Mouse (Mus musculus) c-Kit-positive CD71-positive TER-119-negative erythroid progenitor cells, embryonic 14.5 days (primary cell): ENCODE data around the gene Cul3.

ENCODE experiments used
- DNase-seq: peaks from one replicate; pipeline ENCODE4 v3.0.0-alpha.2; 2013; ENCODE audit warnings: low read depth

Cul3 gene

DNA sequence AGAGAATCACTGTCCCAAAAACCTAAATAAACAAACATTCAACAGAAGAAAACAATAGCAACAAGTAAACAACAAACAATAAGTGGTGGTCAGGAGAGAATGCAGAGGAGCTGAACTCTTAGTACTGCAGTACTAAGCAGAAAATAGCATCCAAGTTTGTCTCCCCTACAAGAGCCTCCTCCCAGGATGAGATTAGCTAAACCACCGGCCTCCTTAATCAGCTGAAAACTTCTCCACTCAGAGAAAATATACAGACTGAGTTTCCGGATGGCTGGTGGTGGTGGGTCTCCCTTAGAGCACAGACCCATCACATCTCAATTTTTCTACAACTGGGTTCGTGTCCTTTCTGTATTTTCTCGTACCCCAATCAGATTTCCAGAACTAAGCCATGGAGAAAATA is 47.0 kb downstream of the Cul3 start:
- DNase-seq: peak; percentile 5

DNA sequence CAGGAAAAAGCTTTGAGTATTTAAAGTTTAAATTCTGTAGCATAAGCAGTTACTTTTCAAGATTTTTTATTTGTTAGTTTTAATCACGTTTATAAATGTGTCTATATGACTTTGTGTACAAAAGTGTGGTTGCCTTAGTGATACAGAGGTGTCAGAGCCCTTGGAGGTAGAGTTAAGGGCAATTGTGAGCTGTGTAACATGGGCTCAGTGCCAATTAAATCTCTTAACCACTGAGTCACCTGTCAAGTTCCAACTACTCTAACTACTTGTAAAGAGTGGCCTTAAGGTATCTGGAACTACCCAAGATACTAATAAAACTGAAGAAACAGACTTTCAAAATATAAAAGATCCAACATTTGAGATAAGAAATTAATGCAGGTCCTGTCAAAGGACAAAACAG is 61.5 kb downstream of the Cul3 start:
- DNase-seq: no peak

DNA sequence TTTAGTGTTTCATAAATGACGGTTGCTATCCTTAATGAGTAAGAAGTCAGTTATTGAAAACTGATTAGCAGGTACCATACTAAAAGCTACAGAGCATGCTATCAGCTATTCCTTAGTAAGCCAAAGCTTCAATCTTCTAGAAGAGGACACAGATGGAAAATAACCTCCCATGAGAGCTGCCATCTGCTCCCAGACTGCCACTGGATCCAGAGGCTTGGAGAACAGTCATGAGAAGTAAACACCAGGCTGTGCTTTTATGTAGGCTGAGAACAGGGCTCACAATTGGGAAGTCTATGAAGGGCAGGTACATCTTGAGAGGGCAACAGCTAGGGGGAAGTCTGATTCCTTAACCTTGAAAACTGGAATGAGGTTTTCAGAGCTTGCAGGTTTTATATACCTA is 79.8 kb downstream of the Cul3 start:
- DNase-seq: no peak

GRCm38 (mm10) chr1:80258632-80259031 is 81.6 kb downstream of the Cul3 start:
- DNase-seq: no peak

- DNase-seq: no peak
Measured at GRCm38 (mm10) chr1:80253309-80253708, 87.0 kb downstream of the Cul3 start.

- DNase-seq: no peak
Measured at GRCm38 (mm10) chr1:80250247-80250646, 90.0 kb downstream of the Cul3 start.

- no peak for DNase-seq
Measured at GRCm38 (mm10) chr1:80247131-80247530, 93.1 kb downstream of the Cul3 start.

DNA sequence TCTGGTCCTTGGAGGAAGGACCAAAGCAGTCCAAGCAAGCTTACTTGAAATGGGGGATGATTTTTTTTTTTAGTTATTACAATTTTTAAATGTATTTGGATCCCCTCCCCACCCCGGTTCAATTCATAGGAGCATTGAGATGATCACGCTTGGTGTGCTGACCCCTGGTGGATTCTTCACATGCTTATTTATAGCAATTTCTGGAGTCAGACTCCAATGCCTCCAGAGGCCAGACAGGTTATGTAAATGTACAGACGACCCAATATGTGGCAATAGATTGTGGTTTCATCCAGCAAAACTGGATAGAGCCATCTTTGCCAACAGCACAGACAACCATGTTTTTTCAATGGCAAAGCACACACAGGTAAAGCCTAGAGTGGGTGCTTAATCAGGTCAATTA is 96.2 kb downstream of the Cul3 start:
- no peak for DNase-seq

GRCm38 (mm10) chr1:80241579-80241978 is 98.7 kb downstream of the Cul3 start:
- DNase-seq: no peak

- no peak for DNase-seq
Measured at GRCm38 (mm10) chr1:80240017-80240660, 100.1 kb downstream of the Cul3 start.

DNA sequence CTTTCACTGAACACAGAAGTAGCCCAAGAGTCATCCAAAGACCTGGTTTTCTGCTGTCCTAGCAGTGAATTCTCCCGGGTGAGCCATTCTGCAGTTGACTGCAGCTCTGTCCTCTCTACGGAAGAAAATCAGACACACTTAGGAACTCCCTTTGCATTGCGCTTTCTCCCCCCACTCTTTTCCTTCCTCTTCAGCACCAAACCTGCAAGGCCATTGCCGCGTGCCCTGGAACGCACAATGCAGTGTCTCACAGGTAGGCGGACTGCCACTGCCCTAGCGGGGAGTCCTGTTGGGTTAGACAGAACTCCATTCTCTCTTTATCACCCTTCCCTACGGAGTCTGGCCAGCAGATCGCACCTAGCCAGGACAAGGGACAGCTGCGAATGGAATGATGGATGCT is 100.8 kb downstream of the Cul3 start:
- no peak for DNase-seq

- DNase-seq: no peak
Measured at GRCm38 (mm10) chr1:80236951-80237702, 103.2 kb downstream of the Cul3 start.

GRCm38 (mm10) chr1:80236126-80236525 is 104.2 kb downstream of the Cul3 start:
- no peak for DNase-seq

- no peak for DNase-seq
Measured at GRCm38 (mm10) chr1:80230612-80231011, 109.7 kb downstream of the Cul3 start.

DNA sequence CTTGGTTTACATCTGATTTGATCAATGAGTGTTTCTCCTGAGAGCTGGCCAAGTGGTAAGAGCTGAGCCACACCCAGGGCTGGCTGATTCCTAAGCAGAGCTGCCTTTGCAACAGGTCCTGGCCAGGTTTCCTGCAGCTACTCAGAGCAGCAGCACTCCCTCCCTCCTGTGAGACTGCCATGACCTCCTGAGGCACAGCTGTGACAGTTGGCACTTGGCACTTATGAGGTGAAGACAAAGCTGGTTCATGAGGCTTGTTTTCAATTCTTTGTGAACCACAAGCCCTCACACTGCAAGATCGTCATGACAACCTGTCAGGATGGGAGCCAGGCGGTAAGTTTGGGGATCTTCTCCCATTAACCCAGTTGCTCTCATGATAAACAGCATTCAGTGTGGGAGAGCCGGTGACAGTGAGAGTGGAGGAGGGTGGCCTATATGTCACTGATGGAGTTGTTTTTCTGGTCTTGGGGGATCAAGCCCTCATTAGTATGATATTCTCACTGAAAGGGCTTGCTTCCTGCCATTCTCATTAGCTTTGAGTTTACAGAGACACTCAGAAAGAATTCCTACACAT is 115.4 kb downstream of the Cul3 start:
- no peak for DNase-seq

DNA sequence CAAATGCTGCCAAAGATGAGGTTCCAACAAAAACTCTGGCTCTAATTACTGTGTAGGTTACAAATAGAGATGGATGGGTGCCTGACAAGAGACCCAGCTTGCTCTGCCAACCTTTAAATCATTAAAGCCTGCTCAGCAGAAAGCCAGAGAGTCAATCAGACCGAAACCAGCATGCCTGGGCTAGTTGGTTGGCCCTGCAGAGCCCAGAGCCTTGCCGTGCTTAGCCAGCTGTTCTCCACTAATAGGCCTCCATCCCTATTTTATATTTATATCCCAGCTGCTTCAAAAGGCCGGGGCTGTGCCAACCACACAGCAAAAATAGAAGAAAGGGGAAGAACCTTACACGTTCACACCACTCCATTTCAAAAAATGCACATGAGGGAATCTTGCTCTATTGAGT is 119.1 kb downstream of the Cul3 start:
- no peak for DNase-seq

DNA sequence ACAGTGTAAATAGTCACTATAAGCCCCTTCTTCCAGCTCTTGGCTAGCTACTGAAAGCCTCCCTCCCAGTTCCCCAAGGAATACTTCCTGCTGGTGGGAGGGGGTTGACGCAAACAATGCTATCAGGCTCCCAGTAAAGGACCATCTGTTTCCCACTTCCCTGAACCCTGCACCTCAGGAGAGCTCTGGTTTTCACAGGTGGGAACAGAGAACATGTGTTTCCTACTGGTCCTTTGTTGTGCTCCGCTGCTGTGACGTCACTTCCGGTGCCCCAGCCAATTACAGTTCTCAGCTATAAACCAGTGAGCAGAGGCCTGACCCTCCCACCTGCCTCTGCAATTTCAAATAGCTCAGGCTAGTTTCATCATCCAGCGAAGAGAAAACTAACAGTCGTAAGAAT is 122.0 kb downstream of the Cul3 start, which contains the start of gene Fam124b:
Fam124b (minus strand) TSS at position 206 of the 400 bp plus-strand sequence.
- no peak for DNase-seq
